Mouse (Mus musculus): Measurements from ENCODE around the gene Gm11077. TPM values are rescaled to one million over a fixed set of nuclear protein-coding genes. Genes with fewer than 3 reads are reported as not detected.

The Gm11077 gene
- polyA plus RNA-seq, 1 experiment, result not detected

DNA sequence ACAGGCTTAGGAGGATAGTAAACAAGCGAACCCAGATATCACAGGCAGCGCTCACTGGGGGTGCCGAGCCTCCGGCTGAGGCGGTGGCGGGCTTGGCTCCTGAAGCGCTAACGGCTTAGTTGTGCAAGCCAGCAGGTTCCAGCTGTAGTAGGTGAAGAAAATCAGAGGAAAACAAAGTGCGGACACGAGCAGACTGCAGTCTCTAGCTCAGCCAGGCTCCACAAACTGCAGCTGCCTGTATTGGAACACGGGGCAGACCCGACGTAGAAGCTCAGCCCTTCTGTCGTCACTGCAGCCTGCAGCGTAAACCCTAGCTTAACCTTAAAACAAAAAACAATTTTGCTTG, 4.5 kb downstream of the Gm11077 start:
- Histone ChIP-seq H3K27ac (ENCODE audit: insufficient read depth, low read depth, low read length) (no peak overlapping the region), H3K4me3 (ENCODE audit: insufficient read depth, low read length) (no peak overlapping the region), H3K4me1 (ENCODE audit: control insufficient read depth, insufficient read depth, low read length) (no peaks in the 10 kb centered on the region)
- no peak for TF ChIP-seq POLR2A (IDR thresholded peaks at IDR 0.05; ENCODE audit: borderline replicate concordance, low read depth, low read length)
- TF ChIP-seq CTCF (IDR thresholded peaks at IDR 0.05; ENCODE audit: low read depth, low read length), result no peak

DNA sequence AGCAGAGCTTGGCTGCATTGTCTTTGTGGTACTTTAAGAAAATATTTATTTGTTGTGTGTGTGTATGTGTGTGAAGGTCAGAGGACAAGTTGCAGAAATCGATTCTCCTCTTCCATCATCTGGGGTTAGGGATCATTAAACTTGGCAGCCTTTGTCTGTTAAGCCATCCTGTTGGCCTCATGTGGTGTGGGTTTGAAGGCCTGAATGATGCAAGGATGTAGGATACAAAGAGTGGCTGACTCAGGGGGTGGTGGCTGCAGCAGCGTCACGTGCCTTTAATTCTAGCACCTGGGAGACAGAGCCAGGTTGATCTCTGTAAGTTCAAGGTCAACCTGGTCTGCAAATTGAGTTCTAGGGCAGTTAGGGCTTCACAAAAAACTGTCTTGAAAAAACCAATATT, 16.5 kb downstream of the Gm11077 start:
- Histone ChIP-seq H3K27ac (ENCODE audit: insufficient read depth, low read depth, low read length) (no peak overlapping the region), H3K4me1 (ENCODE audit: control insufficient read depth, insufficient read depth, low read length) (no peaks in the 10 kb centered on the region), H3K4me3 (ENCODE audit: insufficient read depth, low read length) (no peak overlapping the region)
- TF ChIP-seq CTCF (IDR thresholded peaks at IDR 0.05; ENCODE audit: low read depth, low read length) (no peak), POLR2A (IDR thresholded peaks at IDR 0.05; ENCODE audit: borderline replicate concordance, low read depth, low read length) (no peak)

DNA sequence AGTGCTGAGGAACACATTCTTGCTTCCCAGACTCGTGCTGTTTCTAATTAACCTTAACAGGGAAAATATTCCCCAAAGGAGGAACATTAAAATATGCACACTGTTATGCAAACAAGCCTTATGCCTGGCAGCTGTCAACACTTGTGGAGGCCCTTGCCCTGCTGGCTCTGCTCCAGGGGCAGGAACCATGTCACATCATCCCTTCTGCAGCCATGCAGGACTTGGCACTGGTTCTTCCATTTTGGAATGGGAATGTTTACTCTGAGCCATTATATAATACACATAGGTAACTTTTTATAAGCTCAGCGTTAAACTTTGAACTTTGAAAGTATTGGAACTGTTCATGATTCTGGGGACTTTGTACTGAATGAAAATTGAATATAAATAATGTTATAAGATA, 18.5 kb downstream of the Gm11077 start:
- no peak for TF ChIP-seq CTCF (IDR thresholded peaks at IDR 0.05; ENCODE audit: low read depth, low read length)
- no peak for TF ChIP-seq POLR2A (IDR thresholded peaks at IDR 0.05; ENCODE audit: borderline replicate concordance, low read depth, low read length)

DNA sequence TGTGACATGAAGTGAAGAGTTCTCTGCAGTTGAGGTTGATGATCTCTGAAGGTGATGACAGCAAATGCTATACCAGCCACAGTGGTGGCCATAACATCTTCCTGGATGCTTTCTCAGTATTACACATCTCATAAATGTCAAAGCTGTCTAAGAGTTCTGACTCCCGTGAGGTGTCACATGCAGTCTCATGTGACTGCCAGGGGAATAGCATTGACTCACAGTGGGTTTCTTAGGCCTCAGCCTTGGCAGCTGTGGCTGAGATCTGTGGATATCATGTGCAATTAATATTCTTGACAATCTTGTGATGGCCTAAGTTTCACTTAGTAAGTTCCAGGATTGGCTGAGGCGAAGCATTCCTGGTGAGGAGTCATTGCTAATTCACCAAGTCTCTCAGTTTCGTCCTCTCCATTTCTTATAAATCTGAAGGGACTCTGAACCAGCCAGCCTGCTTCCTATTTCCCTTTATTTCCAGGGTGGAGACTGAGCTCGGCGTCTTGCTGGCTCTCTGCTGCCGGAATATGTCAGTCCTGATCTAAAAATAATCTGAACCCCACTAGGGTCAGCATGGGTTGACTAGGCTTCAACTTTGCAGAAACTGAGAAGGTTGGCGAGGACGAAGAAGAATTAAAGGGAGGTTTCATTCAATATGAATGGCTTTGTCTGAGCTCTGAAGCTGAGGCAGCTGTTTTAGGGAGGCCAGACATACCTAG, 21.4 kb downstream of the Gm11077 start:
- no peak overlapping the region for H3K27ac ChIP-seq (ENCODE audit: insufficient read depth, low read depth, low read length)
- no peaks in the 10 kb centered on the region for H3K4me1 ChIP-seq (ENCODE audit: control insufficient read depth, insufficient read depth, low read length)
- no peak overlapping the region for H3K4me3 ChIP-seq (ENCODE audit: insufficient read depth, low read length)
- TF ChIP-seq POLR2A (IDR thresholded peaks at IDR 0.05; ENCODE audit: borderline replicate concordance, low read depth, low read length), result no peak
- no peak for TF ChIP-seq CTCF (IDR thresholded peaks at IDR 0.05; ENCODE audit: low read depth, low read length)

More for the DNA sequence above, 18.5 kb downstream of the Gm11077 start:
- H3K4me1 ChIP-seq (ENCODE audit: control insufficient read depth, insufficient read depth, low read length), result no peaks in the 10 kb centered on the region
- H3K27ac ChIP-seq (ENCODE audit: insufficient read depth, low read depth, low read length), result no peak overlapping the region
- H3K4me3 ChIP-seq (ENCODE audit: insufficient read depth, low read length), result no peak overlapping the region

DNA sequence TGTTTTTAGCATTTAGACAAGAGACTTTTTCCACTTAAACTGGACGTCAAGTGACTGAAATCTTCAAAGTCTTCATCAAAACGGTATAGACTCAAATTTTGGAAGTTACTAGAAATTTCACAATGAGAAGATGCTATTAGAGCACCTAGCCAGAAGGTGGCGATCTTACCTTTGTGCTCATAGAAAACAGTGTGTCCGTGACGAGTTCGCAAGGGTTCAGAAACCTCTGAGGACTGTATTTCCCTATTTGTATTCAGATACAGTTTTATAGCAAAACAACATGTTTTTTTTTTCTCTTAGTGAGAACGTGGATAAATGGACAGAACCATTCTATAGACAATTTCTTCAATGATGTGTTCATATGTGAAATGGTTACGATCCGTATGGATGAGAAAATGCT, 37.3 kb downstream of the Gm11077 start:
- no peak overlapping the region for H3K4me3 ChIP-seq (ENCODE audit: insufficient read depth, low read length)
- TF ChIP-seq CTCF (IDR thresholded peaks at IDR 0.05; ENCODE audit: low read depth, low read length), result no peak
- TF ChIP-seq POLR2A (IDR thresholded peaks at IDR 0.05; ENCODE audit: borderline replicate concordance, low read depth, low read length), result no peak
- no peak overlapping the region for H3K27ac ChIP-seq (ENCODE audit: insufficient read depth, low read depth, low read length)
- H3K4me1 ChIP-seq (ENCODE audit: control insufficient read depth, insufficient read depth, low read length), result peaks cover 5% of the 10 kb centered on the region

DNA sequence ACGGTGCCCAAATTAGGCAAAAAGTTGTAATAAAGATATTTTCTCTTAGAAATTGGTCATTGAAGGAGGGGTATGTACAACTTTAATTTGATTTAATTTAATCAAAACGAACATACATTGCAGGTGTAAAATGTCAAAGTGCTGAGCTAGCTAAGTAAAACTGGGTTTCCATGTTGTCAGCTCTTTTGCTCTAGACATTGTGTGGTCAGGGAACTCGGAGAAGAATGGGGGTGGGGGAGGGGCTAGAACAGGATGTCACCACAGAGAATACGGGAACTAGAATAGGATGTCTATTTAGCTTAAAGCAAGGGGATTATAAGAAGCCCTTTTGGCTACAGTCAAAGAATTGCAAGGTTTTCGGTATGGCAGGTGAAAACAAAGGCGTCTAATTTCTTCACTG, 38.2 kb downstream of the Gm11077 start:
- Histone ChIP-seq H3K4me1 (ENCODE audit: control insufficient read depth, insufficient read depth, low read length) (peaks cover 5% of the 10 kb centered on the region), H3K27ac (ENCODE audit: insufficient read depth, low read depth, low read length) (no peak overlapping the region), H3K4me3 (ENCODE audit: insufficient read depth, low read length) (no peak overlapping the region)
- TF ChIP-seq CTCF (IDR thresholded peaks at IDR 0.05; ENCODE audit: low read depth, low read length), result no peak
- TF ChIP-seq POLR2A (IDR thresholded peaks at IDR 0.05; ENCODE audit: borderline replicate concordance, low read depth, low read length), result no peak

DNA sequence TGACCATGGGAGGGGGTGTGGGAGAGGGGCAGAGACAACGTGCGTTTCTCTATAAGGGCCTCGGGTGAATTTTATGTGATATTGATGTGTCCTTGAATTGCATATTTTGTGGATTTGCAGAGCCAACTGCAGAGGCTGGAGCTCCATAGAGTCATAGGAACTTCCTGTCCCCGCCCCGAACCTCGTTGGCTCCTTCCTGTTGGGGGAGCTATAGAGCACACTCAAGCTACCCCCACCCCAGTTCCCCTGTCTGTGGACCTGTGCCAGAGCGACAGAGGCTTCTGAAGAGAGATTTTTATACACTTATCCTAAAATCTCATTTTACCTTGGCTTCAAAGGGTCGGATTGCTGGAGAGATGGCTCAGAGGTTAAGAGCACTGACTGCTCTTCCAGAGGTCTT, 39.1 kb downstream of the Gm11077 start:
- TF ChIP-seq POLR2A (IDR thresholded peaks at IDR 0.05; ENCODE audit: borderline replicate concordance, low read depth, low read length) (no peak), CTCF (IDR thresholded peaks at IDR 0.05; ENCODE audit: low read depth, low read length) (no peak)
- Histone ChIP-seq H3K4me3 (ENCODE audit: insufficient read depth, low read length) (no peak overlapping the region), H3K4me1 (ENCODE audit: control insufficient read depth, insufficient read depth, low read length) (peaks cover 5% of the 10 kb centered on the region), H3K27ac (ENCODE audit: insufficient read depth, low read depth, low read length) (no peak overlapping the region)

DNA sequence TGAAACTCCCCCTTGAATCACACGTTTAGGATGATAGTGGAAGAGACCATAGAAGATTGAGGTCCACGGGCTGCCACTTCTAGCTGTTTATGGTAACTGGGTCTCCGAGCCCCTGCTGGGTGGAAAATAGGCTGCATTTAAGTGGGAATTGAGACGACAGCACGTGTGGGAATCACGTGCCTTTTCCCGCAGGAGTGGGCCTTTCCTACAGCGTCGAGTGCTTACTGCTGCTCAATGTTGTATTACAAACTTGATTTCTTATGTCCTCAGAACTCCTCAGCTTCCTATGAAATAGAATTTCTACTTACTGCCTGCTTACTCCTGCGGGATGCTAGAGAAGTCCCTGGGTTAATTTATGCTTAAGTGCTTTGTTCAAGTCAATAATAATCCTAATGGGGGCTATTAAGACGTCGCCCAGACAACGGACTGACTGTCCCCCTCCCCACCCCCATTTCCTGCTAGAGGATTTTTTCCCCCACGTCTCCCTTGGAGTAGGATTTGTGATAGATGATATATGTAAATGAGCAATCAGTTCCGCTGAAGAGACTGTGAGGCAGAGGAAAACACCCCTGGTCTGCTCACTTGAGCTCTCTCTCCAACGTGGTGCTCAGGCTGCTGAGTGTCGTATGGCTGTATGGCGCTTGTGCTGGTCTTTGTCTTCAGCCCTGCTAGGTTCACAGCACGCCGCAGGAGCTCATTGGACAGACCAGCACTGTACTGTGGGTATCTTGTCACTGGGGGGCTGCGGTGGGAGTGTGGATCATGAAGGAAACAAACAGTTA, 40.0 kb downstream of the Gm11077 start:
- no peak overlapping the region for H3K27ac ChIP-seq (ENCODE audit: insufficient read depth, low read depth, low read length)
- peaks cover 5% of the 10 kb centered on the region for H3K4me1 ChIP-seq (ENCODE audit: control insufficient read depth, insufficient read depth, low read length)
- H3K4me3 ChIP-seq (ENCODE audit: insufficient read depth, low read length), result no peak overlapping the region
- no peak for TF ChIP-seq POLR2A (IDR thresholded peaks at IDR 0.05; ENCODE audit: borderline replicate concordance, low read depth, low read length)
- TF ChIP-seq CTCF (IDR thresholded peaks at IDR 0.05; ENCODE audit: low read depth, low read length), result no peak

DNA sequence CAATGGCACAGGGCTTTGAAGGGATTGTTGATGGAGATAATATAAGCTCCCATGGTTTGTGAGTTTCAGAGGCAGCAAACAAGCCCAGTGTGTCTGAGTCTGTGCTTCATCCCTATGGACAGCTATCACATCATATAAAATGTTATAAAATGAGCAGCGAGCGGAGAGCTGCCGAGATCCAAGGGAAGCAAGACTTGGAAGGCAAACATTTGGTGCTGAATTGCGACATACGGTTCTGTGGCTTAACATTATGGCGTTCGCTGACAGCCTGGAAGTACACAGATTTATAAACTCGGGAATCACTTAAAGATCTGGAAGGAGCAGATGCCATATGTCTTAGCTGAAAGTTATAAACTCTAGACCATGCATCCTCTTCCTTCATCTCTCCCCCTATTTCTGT, 47.2 kb downstream of the Gm11077 start:
- no peak overlapping the region for H3K27ac ChIP-seq (ENCODE audit: insufficient read depth, low read depth, low read length)
- no peak for TF ChIP-seq POLR2A (IDR thresholded peaks at IDR 0.05; ENCODE audit: borderline replicate concordance, low read depth, low read length)
- TF ChIP-seq CTCF (IDR thresholded peaks at IDR 0.05; ENCODE audit: low read depth, low read length), result no peak

DNA sequence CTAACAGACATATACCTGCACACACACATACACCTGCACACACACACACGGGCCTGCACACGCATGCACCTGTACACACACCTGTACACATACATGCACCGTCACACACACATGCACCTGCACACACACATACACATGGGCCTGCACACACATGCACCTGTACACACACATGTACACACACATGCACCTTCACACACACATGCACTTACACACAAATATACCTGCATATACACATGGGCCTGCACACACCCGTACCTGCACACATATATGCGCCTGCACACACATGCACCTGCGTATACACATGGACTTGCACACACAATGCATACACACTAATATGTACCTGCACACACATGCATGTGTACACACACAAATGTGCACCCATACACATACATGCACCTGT, 53.4 kb downstream of the Gm11077 start:
- no peaks in the 10 kb centered on the region for H3K4me1 ChIP-seq (ENCODE audit: control insufficient read depth, insufficient read depth, low read length)
- H3K27ac ChIP-seq (ENCODE audit: insufficient read depth, low read depth, low read length), result no peak overlapping the region
- TF ChIP-seq CTCF (IDR thresholded peaks at IDR 0.05; ENCODE audit: low read depth, low read length) (no peak), POLR2A (IDR thresholded peaks at IDR 0.05; ENCODE audit: borderline replicate concordance, low read depth, low read length) (no peak)
- no peak overlapping the region for H3K4me3 ChIP-seq (ENCODE audit: insufficient read depth, low read length)

More for the DNA sequence above, 47.2 kb downstream of the Gm11077 start:
- no peaks in the 10 kb centered on the region for H3K4me1 ChIP-seq (ENCODE audit: control insufficient read depth, insufficient read depth, low read length)
- no peak overlapping the region for H3K4me3 ChIP-seq (ENCODE audit: insufficient read depth, low read length)
